Mouse (Mus musculus) MEL (cell line): Measurements from ENCODE around the gene Frmd5. TPM values are rescaled to one million over a fixed set of nuclear protein-coding genes. Genes with fewer than 3 reads are reported as not detected.
A peak's percentile ranks its signal among the peaks of the same experiment; 100 is the strongest.

Source experiments
- DNase-seq: peaks from one replicate; pipeline ENCODE4 v3.0.0; 2011; ENCODE audit warnings: low read depth, low spot score
- H3K27ac ChIP-seq: 2 replicates; pipeline ENCODE4 v1.5.1; 2012; ENCODE audit warnings: low read depth, mild to moderate bottlenecking, control low read depth, low read length, moderate library complexity; ENCODE audit not compliant: control insufficient read depth
- H3K27me3 ChIP-seq, 2 experiments: fragments of 150-350 bp in 1 of 2; sonication (generic) in 1 of 2; 2 replicates each; pipeline ENCODE4 v1.6.1; 2012; ENCODE audit warnings: low read length in 2 of 2, mild to moderate bottlenecking in 2 of 2, improper control_type of control experiment in 1 of 2, moderate library complexity in 1 of 2; ENCODE audit not compliant: insufficient read depth in 2 of 2, control insufficient read depth in 1 of 2
- H3K36me3 ChIP-seq, 2 experiments: 2 replicates each; pipeline ENCODE4 v1.6.1; 2012 to 2014; ENCODE audit warnings: low read length in 2 of 2, improper control_type of control experiment in 1 of 2, inconsistent platforms in 1 of 2, mild to moderate bottlenecking in 1 of 2; ENCODE audit not compliant: insufficient read depth in 2 of 2, control insufficient read depth in 1 of 2
- H3K4me1 ChIP-seq, 2 experiments: fragments of 150-350 bp in 1 of 2; sonication (generic) in 1 of 2; 2 replicates each; pipeline ENCODE4 v1.6.1; 2012; ENCODE audit warnings: low read length in 2 of 2, improper control_type of control experiment in 1 of 2, mild to moderate bottlenecking in 1 of 2; ENCODE audit not compliant: insufficient read depth in 2 of 2, control insufficient read depth in 1 of 2
- H3K4me3 ChIP-seq, 2 experiments: fragments of 150-350 bp in 1 of 2; sonication (generic) in 1 of 2; 2 replicates each; pipeline ENCODE4 v1.5.1; 2012; ENCODE audit warnings: low read depth in 2 of 2, low read length in 2 of 2, mild to moderate bottlenecking in 2 of 2, moderate library complexity in 2 of 2, control low read depth in 1 of 2, improper control_type of control experiment in 1 of 2; ENCODE audit not compliant: control insufficient read depth in 1 of 2, insufficient read depth in 1 of 2
- H3K79me2 ChIP-seq: 2 replicates; pipeline ENCODE4 v1.6.1; 2012; ENCODE audit warnings: mild to moderate bottlenecking, low read length, moderate library complexity; ENCODE audit not compliant: control insufficient read depth, poor library complexity, insufficient read depth
- H3K9ac ChIP-seq: 2 replicates; pipeline ENCODE4 v1.6.1; 2012; ENCODE audit warnings: low read depth, mild to moderate bottlenecking, control low read depth, low read length, moderate library complexity; ENCODE audit not compliant: control insufficient read depth, poor library complexity, severe bottlenecking
- H3K9me3 ChIP-seq: fragments of 150-350 bp; sonication (generic); replicated peaks from 2 replicates; pipeline ENCODE4 v1.6.1; 2012; ENCODE audit warnings: mild to moderate bottlenecking, low read length, improper control_type of control experiment, moderate library complexity; ENCODE audit not compliant: insufficient read depth
- CHD1 ChIP-seq: IDR thresholded peaks from 2 replicates; pipeline ENCODE4 v1.6.1; 2012; ENCODE audit warnings: low read depth, mild to moderate bottlenecking, inconsistent platforms, low read length, improper control_type of control experiment
- CTCF ChIP-seq, 3 experiments: IDR thresholded peaks in 2 of 3; conservative IDR thresholded peaks in 1 of 3; 2 replicates each; pipeline ENCODE4 v1.5.1; 2011 to 2012; ENCODE audit warnings: low read length in 3 of 3, low read depth in 2 of 3, mild to moderate bottlenecking in 2 of 3, improper control_type of control experiment in 1 of 3, inconsistent platforms in 1 of 3, mixed read lengths in 1 of 3, moderate library complexity in 1 of 3; ENCODE audit not compliant: control insufficient read depth in 1 of 3, insufficient read depth in 1 of 3, poor library complexity in 1 of 3, severe bottlenecking in 1 of 3
- EP300 ChIP-seq, 2 experiments: IDR thresholded peaks; 2 replicates each; pipeline ENCODE4 v1.6.1; 2011; ENCODE audit warnings: improper control_type of control experiment in 2 of 2, low read length in 2 of 2, low read depth in 1 of 2, mild to moderate bottlenecking in 1 of 2
- GATA1 ChIP-seq: IDR thresholded peaks from 2 replicates; pipeline ENCODE4 v1.6.1; 2011; ENCODE audit warnings: low read depth, low read length, improper control_type of control experiment
- KAT2A ChIP-seq: conservative IDR thresholded peaks from 2 replicates; pipeline ENCODE4 v1.6.1; 2012; ENCODE audit warnings: low read depth, low read length, improper control_type of control experiment, inconsistent platforms
- MAZ ChIP-seq: IDR thresholded peaks from 2 replicates; pipeline ENCODE4 v1.6.1; 2012; ENCODE audit warnings: low read depth, mild to moderate bottlenecking, inconsistent platforms, low read length, improper control_type of control experiment
- MEF2A ChIP-seq: IDR thresholded peaks from 2 replicates; pipeline ENCODE4 v1.6.1; 2014; ENCODE audit warnings: low read depth, mild to moderate bottlenecking, inconsistent platforms, low read length, improper control_type of control experiment; ENCODE audit not compliant: poor library complexity, insufficient replicate concordance, severe bottlenecking; ENCODE audit errors: extremely low read depth
- POLR2A ChIP-seq, 2 experiments: IDR thresholded peaks; 2 replicates each; pipeline ENCODE4 v1.6.1; 2011 to 2012; ENCODE audit warnings: low read length in 2 of 2, mild to moderate bottlenecking in 2 of 2, control low read depth in 1 of 2, improper control_type of control experiment in 1 of 2, low read depth in 1 of 2, moderate library complexity in 1 of 2; ENCODE audit not compliant: control insufficient read depth in 1 of 2, insufficient read depth in 1 of 2, poor library complexity in 1 of 2
- RAD21 ChIP-seq: IDR thresholded peaks from 2 replicates; pipeline ENCODE4 v1.6.1; 2011; ENCODE audit warnings: mild to moderate bottlenecking, low read depth, low read length, improper control_type of control experiment
- SMC3 ChIP-seq: IDR thresholded peaks from 2 replicates; pipeline ENCODE4 v1.6.1; 2011; ENCODE audit warnings: low read depth, low read length, improper control_type of control experiment
- TCF12 ChIP-seq: IDR thresholded peaks from 2 replicates; pipeline ENCODE4 v1.6.1; 2014; ENCODE audit warnings: low read depth, mild to moderate bottlenecking, inconsistent platforms, low read length, improper control_type of control experiment, moderate library complexity
- UBTF ChIP-seq: IDR thresholded peaks from 2 replicates; pipeline ENCODE4 v1.6.1; 2012; ENCODE audit warnings: low read depth, mild to moderate bottlenecking, inconsistent platforms, low read length, improper control_type of control experiment, moderate library complexity, borderline replicate concordance; ENCODE audit not compliant: insufficient read depth
- ZC3H11A ChIP-seq: IDR thresholded peaks from 2 replicates; pipeline ENCODE4 v1.6.1; 2012; ENCODE audit warnings: low read depth, mild to moderate bottlenecking, inconsistent platforms, low read length, improper control_type of control experiment
- ZMIZ1 ChIP-seq: IDR thresholded peaks from 2 replicates; pipeline ENCODE4 v1.6.1; 2012; ENCODE audit warnings: low read depth, mild to moderate bottlenecking, inconsistent platforms, low read length, improper control_type of control experiment, moderate library complexity
- ZNF384 ChIP-seq: IDR thresholded peaks from 2 replicates; pipeline ENCODE4 v1.6.1; 2012; ENCODE audit warnings: low read depth, mild to moderate bottlenecking, inconsistent platforms, low read length, improper control_type of control experiment
- polyA plus RNA-seq, 2 experiments: library from polyadenylated mRNA; stranded (reverse) in 1 of 2; unstranded in 1 of 2; fragments of >175 nt in 1 of 2; fragments of >200 nt in 1 of 2; gene quantifications; 2 replicates each; pipeline versions ENCODE4 v1.2.1 to v1.2.4; 2012; ENCODE audit warnings: low replicate concordance in 2 of 2, low read depth in 1 of 2; ENCODE audit not compliant: insufficient read length in 2 of 2, insufficient read depth in 1 of 2, missing spikeins in 1 of 2
- total RNA-seq: library from RNA; depleted of rRNA; stranded (reverse); fragments of 300-350 nt; gene quantifications from 2 replicates; pipeline ENCODE4 v1.2.3, GENCODE M21; 2012

Gene Frmd5
- total and polyA plus RNA-seq, 3 experiments = 0.04 to 0.15 TPM; not detected in 1

DNA sequence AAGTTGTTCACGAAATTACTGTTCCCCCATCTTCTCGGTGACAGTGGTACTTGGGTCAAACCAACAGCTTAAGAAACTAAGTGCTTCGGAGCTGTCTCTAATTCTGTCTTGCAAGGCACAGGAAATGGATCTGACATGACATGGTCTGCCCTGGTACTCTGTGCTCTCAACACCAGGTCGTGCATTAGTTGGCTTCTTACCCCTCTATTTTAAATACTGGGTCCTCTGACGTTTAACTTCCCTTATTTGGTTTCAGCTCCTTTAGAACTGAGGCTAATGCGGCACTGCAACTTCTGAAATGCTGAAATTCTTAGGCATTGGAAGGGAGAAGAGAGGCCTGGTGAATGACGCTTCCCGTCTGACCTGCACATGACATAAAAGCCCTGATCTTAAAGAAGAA lies 48.6 kb downstream of the Frmd5 start:
- H3K4me3 ChIP-seq = no peak overlapping the region
- no peaks in the 10 kb centered on the region for H3K36me3 ChIP-seq
- peak; percentile 4 for DNase-seq
- H3K27me3 ChIP-seq = peaks cover 4 to 6% of the 10 kb centered on the region in 2 experiments; a peak in 3 of 4 replicates
- H3K4me1 ChIP-seq = no peaks in the 10 kb centered on the region
- TF ChIP-seq KAT2A (no peak), UBTF (no peak), MAZ (no peak), CHD1 (no peak)
- H3K27ac ChIP-seq = no peak overlapping the region
- H3K9me3 ChIP-seq = no peaks in the 10 kb centered on the region
- no peaks in the 10 kb centered on the region for H3K79me2 ChIP-seq
- no peak overlapping the region for H3K9ac ChIP-seq

- Histone ChIP-seq H3K36me3 (no peaks in the 10 kb centered on the region), H3K4me1 (no peaks in the 10 kb centered on the region), H3K27me3 (peaks cover 2 to 6% of the 10 kb centered on the region in 2 experiments; a peak in 3 of 4 replicates), H3K27ac (no peak overlapping the region), H3K4me3 (no peak overlapping the region), H3K9me3 (no peaks in the 10 kb centered on the region), H3K9ac (no peak overlapping the region), H3K79me2 (no peaks in the 10 kb centered on the region)
- DNase-seq = peak; percentile 54
- no peak for TF ChIP-seq EP300 (IDR thresholded peaks at IDR 0.05; ENCODE audit: low read depth in 1 of 2, low read length in 2 of 2)
- peak; percentile 43 for TF ChIP-seq RAD21
- no peak for TF ChIP-seq POLR2A (IDR thresholded peaks at IDR 0.05; ENCODE audit: control insufficient read depth in 1 of 2, insufficient read depth in 1 of 2, low read depth in 1 of 2, low read length in 2 of 2, poor library complexity in 1 of 2)
- no peak for TF ChIP-seq GATA1
- TF ChIP-seq ZC3H11A = no peak
- no peak for TF ChIP-seq ZMIZ1
- TF ChIP-seq MEF2A = no peak
- TF ChIP-seq SMC3 = peak; percentile 41
- TF ChIP-seq CHD1 = no peak
- peak; percentile 39 to 45 (median 44); a peak in 5 of 6 replicates for TF ChIP-seq CTCF (IDR thresholded peaks at IDR 0.05 in 2 of 3, conservative IDR thresholded peaks at IDR 0.05 in 1 of 3; ENCODE audit: control insufficient read depth in 1 of 3, insufficient read depth in 1 of 3, low read depth in 2 of 3, low read length in 3 of 3, poor library complexity in 1 of 3, severe bottlenecking in 1 of 3)
- TF ChIP-seq TCF12 = no peak
Observed at GRCm38 (mm10) chr2:121756336-121756735, 50.6 kb downstream of the Frmd5 start.

- no peaks in the 10 kb centered on the region for H3K4me1 ChIP-seq
- peaks cover 4 to 6% of the 10 kb centered on the region in 2 experiments; a peak in 3 of 4 replicates for H3K27me3 ChIP-seq
- no peaks in the 10 kb centered on the region for H3K36me3 ChIP-seq
- no peaks in the 10 kb centered on the region for H3K79me2 ChIP-seq
- H3K9ac ChIP-seq = no peak overlapping the region
- H3K27ac ChIP-seq = no peak overlapping the region
- no peak for DNase-seq
- no peak overlapping the region for H3K4me3 ChIP-seq
- TF ChIP-seq POLR2A (IDR thresholded peaks at IDR 0.05; ENCODE audit: control insufficient read depth in 1 of 2, insufficient read depth in 1 of 2, low read depth in 1 of 2, low read length in 2 of 2, poor library complexity in 1 of 2) (no peak), ZNF384 (no peak)
- H3K9me3 ChIP-seq = no peaks in the 10 kb centered on the region
Observed at GRCm38 (mm10) chr2:121755056-121755455, 51.8 kb downstream of the Frmd5 start.
